ENCODE assay signal across 23 mouse cellular contexts in the genomic region with DNA sequence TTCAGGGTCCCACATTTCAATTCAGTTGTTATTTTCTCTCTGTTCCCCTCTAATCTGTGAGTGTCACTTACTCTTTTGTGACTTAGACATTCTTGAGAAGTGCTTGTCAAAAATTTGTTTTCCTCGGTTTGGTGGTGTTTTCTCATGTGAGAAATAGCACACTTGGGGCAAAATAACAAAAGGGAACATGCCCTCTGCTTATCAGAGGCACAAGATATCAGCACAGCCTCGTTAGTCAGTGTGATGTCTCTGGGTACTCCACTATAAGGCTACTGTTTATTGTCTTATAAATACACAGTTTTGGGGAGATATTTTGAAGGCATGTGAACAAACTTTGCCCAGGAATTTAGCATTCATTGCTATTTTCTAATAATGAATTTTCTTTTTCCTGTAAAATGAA. TPM values are rescaled to one million over a fixed set of nuclear protein-coding genes. Genes with fewer than 3 reads are reported as not detected.
DNase-seq lines count a peak whose midpoint lies in the region; ATAC-seq and TF ChIP-seq lines count a peak whose summit lies in the region.
"Had no signal": no experiment of that assay in that cellular context is flagged by ENCODE, and none has a peak within 500 bp of the region (broad histone marks: within the 10 kb centered on the region; RNA-seq: fewer than 3 reads in every experiment).

No protein-coding gene starts in this region.

- TF ChIP-seq POLR2A in MEL (IDR thresholded peaks at IDR 0.05; ENCODE audit: control insufficient read depth in 1 of 2, insufficient read depth in 1 of 2, low read depth in 1 of 2, low read length in 2 of 2, poor library complexity in 1 of 2), result no peak

- H3K36me3 ChIP-seq in heart, postnatal 0 days (replicated peaks; ENCODE audit: control insufficient read depth, insufficient read depth, low read length), result no peaks in the 10 kb centered on the region
- H3K36me3 ChIP-seq in midbrain, embryonic 11.5 days (ENCODE audit: control insufficient read depth, insufficient read depth, low read length), result no peaks in the 10 kb centered on the region
- peaks cover 49% of the 10 kb centered on the region for H3K36me3 ChIP-seq in midbrain, embryonic 10.5 days
- H3K36me3 ChIP-seq in MEL (ENCODE audit: control insufficient read depth in 1 of 2, insufficient read depth in 2 of 2, low read length in 2 of 2), result peaks cover 9 to 23% of the 10 kb centered on the region in 2 experiments
- H3K36me3 ChIP-seq in forebrain, embryonic 12.5 days (replicated peaks), result peaks cover 10% of the 10 kb centered on the region; the same call in 1 of the 2 replicates

- no peak overlapping the region for H3K9ac ChIP-seq in heart, postnatal 0 days (replicated peaks; ENCODE audit: low read depth, low read length)
- H3K9ac ChIP-seq in midbrain, embryonic 11.5 days (ENCODE audit: low read length), result no peak overlapping the region
- no peak overlapping the region for H3K9ac ChIP-seq in MEL (ENCODE audit: control insufficient read depth, low read depth, low read length, poor library complexity, severe bottlenecking)
- H3K9ac ChIP-seq in forebrain, embryonic 12.5 days, result no peak overlapping the region

- H3K79me2 ChIP-seq in MEL (ENCODE audit: control insufficient read depth, insufficient read depth, low read length, poor library complexity), result peaks cover 5% of the 10 kb centered on the region

- H3K27me3 ChIP-seq in heart, postnatal 0 days (ENCODE audit: control insufficient read depth, insufficient read depth, low read length), result no peaks in the 10 kb centered on the region
- H3K27me3 ChIP-seq in midbrain, embryonic 11.5 days (ENCODE audit: control insufficient read depth, insufficient read depth, low read length), result no peaks in the 10 kb centered on the region
- no peaks in the 10 kb centered on the region for H3K27me3 ChIP-seq in midbrain, embryonic 10.5 days (ENCODE audit: low read depth, poor library complexity, severe bottlenecking)
- no peaks in the 10 kb centered on the region for H3K27me3 ChIP-seq in MEL (ENCODE audit: control insufficient read depth in 1 of 2, insufficient read depth in 2 of 2, low read length in 2 of 2)
- H3K27me3 ChIP-seq in forebrain, embryonic 12.5 days, result no peaks in the 10 kb centered on the region
- H3K27me3 ChIP-seq: CH12.LX, Patski had no signal

- no peaks in the 10 kb centered on the region for H3K9me3 ChIP-seq in heart, postnatal 0 days (replicated peaks; ENCODE audit: control insufficient read depth, low read length)
- no peaks in the 10 kb centered on the region for H3K9me3 ChIP-seq in midbrain, embryonic 11.5 days (ENCODE audit: control insufficient read depth, low read length)
- H3K9me3 ChIP-seq in midbrain, embryonic 10.5 days (replicated peaks), result no peaks in the 10 kb centered on the region
- no peaks in the 10 kb centered on the region for H3K9me3 ChIP-seq in MEL (replicated peaks; ENCODE audit: insufficient read depth, low read length)
- H3K9me3 ChIP-seq in forebrain, embryonic 12.5 days, result no peaks in the 10 kb centered on the region
- H3K9me3 ChIP-seq: G1E had no signal

- no peak overlapping the region for H3K4me2 ChIP-seq in heart, postnatal 0 days (ENCODE audit: low read depth, low read length)
- no peak overlapping the region for H3K4me2 ChIP-seq in midbrain, embryonic 11.5 days
- H3K4me2 ChIP-seq in forebrain, embryonic 12.5 days, result no peak overlapping the region

- no peak for TF ChIP-seq RAD21 in MEL (IDR thresholded peaks at IDR 0.05; ENCODE audit: low read depth, low read length)

- intact Hi-C loops in gastrocnemius, adult 2 months (cut with DNase I), result no loop called here
- intact Hi-C loops in gastrocnemius, postnatal 14 days (cut with DNase I; ENCODE audit: low total_unique reads), result no loop called here
- intact Hi-C loops in heart, postnatal 10 days (cut with DNase I), result no loop called here

- no peak for TF ChIP-seq CTCF in gastrocnemius, adult 2 months (IDR thresholded peaks at IDR 0.05)
- TF ChIP-seq CTCF in heart, postnatal 0 days (IDR thresholded peaks at IDR 0.05; ENCODE audit: low read depth), result no peak
- no peak for TF ChIP-seq CTCF in MEL (IDR thresholded peaks at IDR 0.05 in 2 of 3, conservative IDR thresholded peaks at IDR 0.05 in 1 of 3; ENCODE audit: control insufficient read depth in 1 of 3, insufficient read depth in 1 of 3, low read depth in 2 of 3, low read length in 3 of 3, poor library complexity in 1 of 3, severe bottlenecking in 1 of 3)

- H3K4me3 ChIP-seq in gastrocnemius, adult 2 months, result no peak overlapping the region
- H3K4me3 ChIP-seq in heart, postnatal 0 days (ENCODE audit: low read depth, low read length), result no peak overlapping the region
- H3K4me3 ChIP-seq in midbrain, embryonic 11.5 days (ENCODE audit: low read depth, low read length), result no peak overlapping the region
- no peak overlapping the region for H3K4me3 ChIP-seq in midbrain, embryonic 10.5 days
- H3K4me3 ChIP-seq in MEL (ENCODE audit: control insufficient read depth in 1 of 2, insufficient read depth in 1 of 2, low read depth in 2 of 2, low read length in 2 of 2), result no peak overlapping the region
- no peak overlapping the region for H3K4me3 ChIP-seq in forebrain, embryonic 12.5 days (replicated peaks)

- peaks cover 34% of the 10 kb centered on the region for H3K4me1 ChIP-seq in heart, postnatal 0 days (ENCODE audit: control insufficient read depth, insufficient read depth)
- no peaks in the 10 kb centered on the region for H3K4me1 ChIP-seq in midbrain, embryonic 11.5 days (ENCODE audit: control insufficient read depth, insufficient read depth, low read length)
- H3K4me1 ChIP-seq in midbrain, embryonic 10.5 days, result no peaks in the 10 kb centered on the region
- peaks cover 3 to 15% of the 10 kb centered on the region in 2 experiments; a peak in 3 of 4 replicates for H3K4me1 ChIP-seq in MEL (ENCODE audit: control insufficient read depth in 1 of 2, insufficient read depth in 2 of 2, low read length in 2 of 2)
- no peaks in the 10 kb centered on the region for H3K4me1 ChIP-seq in forebrain, embryonic 12.5 days

- no peak for ATAC-seq in heart, postnatal 0 days (ENCODE audit: insufficient read depth, low read depth)
- no peak for ATAC-seq in midbrain, embryonic 11.5 days (ENCODE audit: low FRiP score)
- ATAC-seq in forebrain, embryonic 12.5 days (ENCODE audit: low FRiP score), result no peak
- ATAC-seq: activated CD4-positive, CD25-positive, alpha-beta regulatory T cell, adult 4 months; CD4-positive, CD25-positive, alpha-beta regulatory T cell, adult 4 months; Patski had no signal

- WGBS in heart, postnatal 0 days, result 17% methylated on average over 2 of the region's 2 CpGs
- WGBS in midbrain, embryonic 11.5 days, result 84% methylated on average over 2 of the region's 2 CpGs
- WGBS in midbrain, embryonic 10.5 days, result 91% methylated on average over 2 of the region's 2 CpGs
- WGBS in forebrain, embryonic 12.5 days, result 80% methylated on average over 2 of the region's 2 CpGs

- H3K27ac ChIP-seq in gastrocnemius, adult 2 months, result peak overlapping the region; percentile 1; the same call in 1 of the 2 replicates
- peak overlapping the region; percentile 39; the same call in 1 of the 2 replicates for H3K27ac ChIP-seq in heart, postnatal 0 days (ENCODE audit: low read depth)
- no peak overlapping the region for H3K27ac ChIP-seq in midbrain, embryonic 11.5 days (ENCODE audit: low read depth, low read length)
- H3K27ac ChIP-seq in midbrain, embryonic 10.5 days (replicated peaks), result no peak overlapping the region
- no peak overlapping the region for H3K27ac ChIP-seq in MEL (ENCODE audit: control insufficient read depth, low read depth, low read length)
- H3K27ac ChIP-seq in forebrain, embryonic 12.5 days, result no peak overlapping the region

- no peak for DNase-seq in gastrocnemius, adult 2 months
- no peak for DNase-seq in gastrocnemius, postnatal 14 days
- DNase-seq in heart, postnatal 0 days (ENCODE audit: low spot score), result no peak
- no peak for DNase-seq in heart, postnatal 10 days
- DNase-seq in midbrain, embryonic 11.5 days (ENCODE audit: low spot score, missing footprints), result peak; percentile 37
- no peak for DNase-seq in midbrain, embryonic 10.5 days (ENCODE audit: low spot score)
- peak; percentile 41 for DNase-seq in MEL (ENCODE audit: low read depth, low spot score)
- DNase-seq: adrenal gland, adult 2 months; adrenal gland, adult 8-10 months; adrenal gland, postnatal 10 days; adrenal gland, postnatal 14 days; adrenal gland, postnatal 25 days; adrenal gland, postnatal 36 days; B cell, adult 2 months; cerebellum, adult 11 months; cerebellum, adult 11-12 months; cerebellum, adult 18-20 months had no signal

- no peak for TF ChIP-seq EP300 in heart, postnatal 0 days (IDR thresholded peaks at IDR 0.05; ENCODE audit: low read depth)
- peak; percentile 12 to 71; a peak in 3 of 4 replicates for TF ChIP-seq EP300 in MEL (IDR thresholded peaks at IDR 0.05; ENCODE audit: low read depth in 1 of 2, low read length in 2 of 2)

TF ChIP-seq in MEL, 35 proteins besides CTCF, POLR2A, EP300 and RAD21 (continues in another document):
- no peak for TF ChIP-seq NELFE (IDR thresholded peaks at IDR 0.05; ENCODE audit: low read depth, low read length)

RNA-seq across cellular contexts. Expression of gene Frg2f1, which starts 35.2 kb away (rescaled TPM):
- 1 to 10 TPM; 4.0 to 4.5 TPM for total RNA-seq in gastrocnemius, adult 2 months (2021)
- 1 to 10 TPM; 4.2 to 5.0 TPM for total RNA-seq in gastrocnemius, postnatal 14 days (2021)
- total RNA-seq in heart, postnatal 0 days (2014; rRNA removed; ENCODE audit: low replicate concordance), result 3.6 and 6.7 TPM in 2 replicates
- polyA plus RNA-seq in heart, postnatal 0 days (2015; fragmentation: Nextera tagmentation; extraction: Ambion mirVana), result 4.7 and 6.5 TPM in 2 replicates
- total RNA-seq in heart, postnatal 10 days (2021), result 1 to 10 TPM; 4.8 to 7.9 TPM
- 3.2 TPM in 2 replicates for polyA plus RNA-seq in midbrain, embryonic 11.5 days (2014; fragmentation: Nextera tagmentation; extraction: Ambion mirVana)
- 2.7 and 2.8 TPM in 2 replicates for polyA plus RNA-seq in midbrain, embryonic 10.5 days (2016; fragmentation: Nextera tagmentation; extraction: Ambion mirVana)
- total RNA-seq in MEL (2012; rRNA removed), result 1.2 and 1.5 TPM in 2 replicates
- polyA plus RNA-seq in MEL (2012; ENCODE audit: insufficient read depth in 1 of 2, insufficient read length in 2 of 2, low read depth in 1 of 2, low replicate concordance in 2 of 2, missing spikeins in 1 of 2), result 1 to 10 TPM in 1 of 2 experiments, not detected in 1; 2.0 TPM
- 3.1 and 4.4 TPM in 2 replicates for polyA plus RNA-seq in forebrain, embryonic 12.5 days (2016; fragmentation: Nextera tagmentation; extraction: Ambion mirVana)

RNA-seq across cellular contexts. Expression of gene Foxj3, which starts 37.7 kb away (rescaled TPM):
- 10 to 100 TPM; 29.9 to 36.4 TPM for total RNA-seq in gastrocnemius, adult 2 months (2021)
- total RNA-seq in gastrocnemius, postnatal 14 days (2021), result 10 to 100 TPM; 20.7 to 22.9 TPM
- total RNA-seq in heart, postnatal 0 days (2014; rRNA removed; ENCODE audit: low replicate concordance), result 16.6 and 52.4 TPM in 2 replicates
- polyA plus RNA-seq in heart, postnatal 0 days (2015; fragmentation: Nextera tagmentation; extraction: Ambion mirVana), result 9.8 and 10.7 TPM in 2 replicates
- total RNA-seq in heart, postnatal 10 days (2021), result 10 to 100 TPM; 41.6 to 44.0 TPM
- polyA plus RNA-seq in midbrain, embryonic 11.5 days (2014; fragmentation: Nextera tagmentation; extraction: Ambion mirVana), result 20.0 and 23.9 TPM in 2 replicates
- polyA plus RNA-seq in midbrain, embryonic 10.5 days (2016; fragmentation: Nextera tagmentation; extraction: Ambion mirVana), result 18.1 and 20.1 TPM in 2 replicates
- total RNA-seq in MEL (2012; rRNA removed), result 11.0 and 11.7 TPM in 2 replicates
- 10 to 100 TPM in 1 of 2 experiments, not detected in 1; 27.0 TPM for polyA plus RNA-seq in MEL (2012; ENCODE audit: insufficient read depth in 1 of 2, insufficient read length in 2 of 2, low read depth in 1 of 2, low replicate concordance in 2 of 2, missing spikeins in 1 of 2)
- polyA plus RNA-seq in forebrain, embryonic 12.5 days (2016; fragmentation: Nextera tagmentation; extraction: Ambion mirVana), result 31.7 and 32.6 TPM in 2 replicates

Comparison
In these comparisons a context has a peak if more than half of its experiments do, and no peak if none do; other contexts are left out.
1. DNase-seq: peak in midbrain, embryonic 11.5 days (single experiment) and MEL (single experiment); none in gastrocnemius, adult 2 months (single experiment), gastrocnemius, postnatal 14 days (single experiment), heart, postnatal 0 days (single experiment), heart, postnatal 10 days (0 of 2) and midbrain, embryonic 10.5 days (single experiment).
2. H3K27ac ChIP-seq: peak in gastrocnemius, adult 2 months (single experiment) and heart, postnatal 0 days (single experiment); none in midbrain, embryonic 11.5 days (single experiment), midbrain, embryonic 10.5 days (single experiment), MEL (single experiment) and forebrain, embryonic 12.5 days (single experiment).